Mouse (Mus musculus) forebrain, embryonic 16.5 days (tissue): ENCODE results near the gene Bcap29. TPM values are rescaled to one million over a fixed set of nuclear protein-coding genes. Genes with fewer than 3 reads are reported as not detected.
A peak's percentile ranks its signal among the peaks of the same experiment; 100 is the strongest.

Experiments used
- ATAC-seq: fragments of 200-750 bp; cut with Nextera tagmentation; 2 replicates; pipeline ENCODE4 v1.8.0; 2017; ENCODE audit warnings: mild to moderate bottlenecking, moderate library complexity
- H3K27ac ChIP-seq: fragments of 300-500 bp; sonication (generic); 2 replicates; pipeline ENCODE4 v1.5.1; 2014; ENCODE audit warnings: low read length, control low read depth
- H3K27me3 ChIP-seq: fragments of 300-500 bp; sonication (generic); replicated peaks from 2 replicates; pipeline ENCODE4 v1.6.1; 2014; ENCODE audit warnings: low read length; ENCODE audit not compliant: control insufficient read depth, insufficient read depth
- H3K36me3 ChIP-seq: fragments of 300-500 bp; sonication (generic); 2 replicates; pipeline ENCODE4 v1.6.1; 2014; ENCODE audit not compliant: control insufficient read depth, insufficient read depth
- H3K4me1 ChIP-seq: fragments of 300-500 bp; sonication (generic); replicated peaks from 2 replicates; pipeline ENCODE4 v1.6.1; 2014; ENCODE audit warnings: low read length; ENCODE audit not compliant: control insufficient read depth, insufficient read depth
- H3K4me2 ChIP-seq: fragments of 300-500 bp; sonication (generic); 2 replicates; pipeline ENCODE4 v1.6.1; 2014; ENCODE audit warnings: mild to moderate bottlenecking, low read length, control low read depth
- H3K4me3 ChIP-seq: fragments of 300-500 bp; sonication (generic); replicated peaks from 2 replicates; pipeline ENCODE4 v1.5.1; 2014; ENCODE audit warnings: mild to moderate bottlenecking, low read length, control low read depth
- H3K9ac ChIP-seq: fragments of 300-500 bp; sonication (generic); replicated peaks from 2 replicates; pipeline ENCODE4 v1.6.1; 2014; ENCODE audit warnings: low read depth, low read length, control low read depth
- H3K9me3 ChIP-seq: fragments of 300-500 bp; sonication (generic); 2 replicates; pipeline ENCODE4 v1.6.1; 2016; ENCODE audit warnings: low read length; ENCODE audit not compliant: control insufficient read depth
- WGBS: fragments of 180-500 bp; shearing (Covaris S2); extraction: QIAGEN DNeasy Blood & Tissue Kit; methylation state at CpG from one replicate; pipeline ENCODE4 v1.1.7; 2014; 5-methylcytosine and 5-hydroxymethylcytosine counted together
- polyA plus RNA-seq: library from polyadenylated mRNA; unstranded; fragments of >200 nt; fragmentation: Nextera tagmentation; extraction: Ambion mirVana; gene quantifications from 2 replicates; pipeline ENCODE4 v1.2.1, GENCODE M21; 2015

The Bcap29 gene
- polyA plus RNA-seq, result 29.8 and 30.7 TPM in 2 replicates

DNA sequence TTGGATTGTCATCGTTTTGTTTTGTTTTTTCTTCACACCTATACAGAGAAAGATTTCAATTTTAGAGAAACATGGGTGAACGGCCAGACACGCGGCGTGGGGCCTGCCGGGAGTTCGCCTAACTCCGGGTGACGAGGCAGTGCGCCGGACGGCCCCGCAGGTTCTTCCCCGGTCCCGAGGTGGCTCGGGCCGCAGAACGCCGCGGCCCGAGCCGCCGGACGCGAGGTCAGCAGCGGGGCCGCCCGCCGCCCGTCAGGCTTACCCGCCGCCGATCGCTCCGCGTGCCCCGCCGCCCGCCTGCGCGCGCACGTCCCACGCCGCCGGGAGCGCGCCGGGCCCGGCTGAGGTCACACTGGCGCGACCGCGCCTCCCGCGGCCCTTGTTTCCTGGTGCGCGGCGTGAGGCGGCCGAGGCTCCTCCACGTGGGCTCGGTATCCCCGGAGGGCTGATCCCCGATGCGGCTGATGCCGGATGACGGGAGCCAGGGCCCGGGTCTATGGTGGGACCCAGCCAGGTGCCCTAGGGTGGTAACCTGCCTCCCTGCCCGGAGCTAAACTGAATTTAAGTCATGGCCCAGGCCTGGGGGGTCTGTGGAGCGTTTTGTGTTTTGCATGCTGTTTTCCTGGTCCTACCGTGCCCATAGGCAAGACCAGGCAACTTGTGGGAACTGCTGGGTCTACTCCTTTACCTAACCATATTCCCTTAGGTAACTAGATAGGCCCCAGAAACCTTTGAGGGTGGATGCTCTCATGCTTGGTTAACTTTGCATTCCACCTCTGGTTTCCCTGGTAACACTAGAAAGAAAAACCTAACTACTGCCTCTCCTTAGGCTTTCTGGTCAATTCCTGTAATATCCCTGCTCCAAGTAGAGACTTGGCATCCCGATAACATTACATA, at the start of gene Bcap29:
TSS of gene Bcap29 (minus strand) at position 316 of the 897 bp plus-strand sequence.
- peaks cover 9% of the 10 kb centered on the region for H3K4me1 ChIP-seq
- H3K9me3 ChIP-seq, result no peaks in the 10 kb centered on the region
- no peaks in the 10 kb centered on the region for H3K27me3 ChIP-seq
- WGBS, result 1% methylated on average over 69 of the region's 73 CpGs
- H3K9ac ChIP-seq, result peak within 1 kb of the TSS; percentile 74
- H3K4me2 ChIP-seq, result peak within 1 kb of the TSS; percentile 76
- peak; percentile 84 for ATAC-seq
- H3K4me3 ChIP-seq, result peak within 1 kb of the TSS; percentile 62
- H3K27ac ChIP-seq, result peak within 1 kb of the TSS; percentile 37
- H3K36me3 ChIP-seq, result no peaks in the 10 kb centered on the region

GRCm38 (mm10) chr12:31667187-31667586, 32.7 kb upstream of the Bcap29 start:
- Histone ChIP-seq H3K4me1 (no peaks in the 10 kb centered on the region), H3K4me2 (no peak overlapping the region), H3K4me3 (no peak overlapping the region), H3K27ac (no peak overlapping the region), H3K27me3 (no peaks in the 10 kb centered on the region), H3K9me3 (no peaks in the 10 kb centered on the region), H3K9ac (no peak overlapping the region), H3K36me3 (peaks cover 3% of the 10 kb centered on the region)
- WGBS, result 61% methylated on average over 3 of the region's 3 CpGs
- no peak for ATAC-seq

DNA sequence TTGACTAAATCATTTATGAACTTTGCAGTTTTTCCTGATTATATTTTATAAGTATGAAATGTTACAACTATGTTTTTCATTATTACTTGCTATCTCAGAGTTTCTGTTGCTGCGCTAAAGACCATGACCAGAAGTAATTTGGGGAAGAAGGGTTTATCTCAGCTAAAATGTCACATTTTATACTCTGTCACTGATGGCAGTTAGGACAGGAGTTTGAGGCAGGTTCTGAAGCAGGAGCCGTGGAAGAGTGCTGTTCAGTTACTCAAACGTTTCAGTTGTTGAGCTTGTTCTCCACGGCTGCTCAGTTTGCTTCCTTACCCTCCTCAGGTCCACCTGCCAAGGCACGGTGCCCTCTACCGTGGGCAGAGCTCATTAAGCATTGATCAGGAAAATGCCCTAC, 31.5 kb upstream of the Bcap29 start:
- Histone ChIP-seq H3K27ac (no peak overlapping the region), H3K4me1 (no peaks in the 10 kb centered on the region), H3K9me3 (no peaks in the 10 kb centered on the region), H3K36me3 (peaks cover 3% of the 10 kb centered on the region), H3K9ac (no peak overlapping the region), H3K27me3 (no peaks in the 10 kb centered on the region), H3K4me2 (no peak overlapping the region), H3K4me3 (no peak overlapping the region)
- 67% methylated on average over 6 of the region's 6 CpGs for WGBS
- ATAC-seq, result no peak

DNA sequence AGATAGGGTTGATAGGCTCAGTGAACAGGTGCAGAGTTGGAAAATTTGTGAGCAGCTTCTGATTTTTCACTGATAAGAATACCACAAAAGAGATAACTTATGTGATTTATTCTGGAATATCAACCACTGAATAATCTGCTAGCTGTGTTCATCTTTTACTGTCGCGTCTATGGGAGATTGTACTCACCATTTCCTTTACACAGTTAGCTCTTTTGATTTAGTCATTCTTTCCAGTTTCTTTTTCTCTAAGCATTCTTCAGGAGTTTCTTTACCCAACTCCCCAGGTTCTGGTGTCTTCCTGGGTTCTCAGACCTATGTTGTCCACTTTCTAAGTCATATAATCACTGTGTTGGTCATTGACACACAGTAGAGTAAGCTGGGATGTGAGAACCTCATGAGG, 22.4 kb upstream of the Bcap29 start:
- ATAC-seq, result no peak
- H3K4me2 ChIP-seq, result no peak overlapping the region
- peaks cover 4% of the 10 kb centered on the region for H3K4me1 ChIP-seq
- no peak overlapping the region for H3K4me3 ChIP-seq
- no peak overlapping the region for H3K9ac ChIP-seq
- WGBS, result 93% methylated on average over 2 of the region's 2 CpGs
- no peaks in the 10 kb centered on the region for H3K27me3 ChIP-seq
- H3K9me3 ChIP-seq, result no peaks in the 10 kb centered on the region
- H3K27ac ChIP-seq, result no peak overlapping the region
- no peaks in the 10 kb centered on the region for H3K36me3 ChIP-seq

- peak overlapping the region; percentile 81 for H3K9ac ChIP-seq
- H3K9me3 ChIP-seq, result no peaks in the 10 kb centered on the region
- peak; percentile 61 for ATAC-seq
- peak overlapping the region; percentile 56 for H3K27ac ChIP-seq
- H3K4me1 ChIP-seq, result peaks cover 4% of the 10 kb centered on the region
- no peaks in the 10 kb centered on the region for H3K36me3 ChIP-seq
- H3K27me3 ChIP-seq, result no peaks in the 10 kb centered on the region
- WGBS, result under 1% methylated on average over 29 of the region's 29 CpGs
- H3K4me2 ChIP-seq, result peak overlapping the region; percentile 89
- peak overlapping the region; percentile 83 for H3K4me3 ChIP-seq
Measured at GRCm38 (mm10) chr12:31654965-31655477, 20.6 kb upstream of the Bcap29 start.

DNA sequence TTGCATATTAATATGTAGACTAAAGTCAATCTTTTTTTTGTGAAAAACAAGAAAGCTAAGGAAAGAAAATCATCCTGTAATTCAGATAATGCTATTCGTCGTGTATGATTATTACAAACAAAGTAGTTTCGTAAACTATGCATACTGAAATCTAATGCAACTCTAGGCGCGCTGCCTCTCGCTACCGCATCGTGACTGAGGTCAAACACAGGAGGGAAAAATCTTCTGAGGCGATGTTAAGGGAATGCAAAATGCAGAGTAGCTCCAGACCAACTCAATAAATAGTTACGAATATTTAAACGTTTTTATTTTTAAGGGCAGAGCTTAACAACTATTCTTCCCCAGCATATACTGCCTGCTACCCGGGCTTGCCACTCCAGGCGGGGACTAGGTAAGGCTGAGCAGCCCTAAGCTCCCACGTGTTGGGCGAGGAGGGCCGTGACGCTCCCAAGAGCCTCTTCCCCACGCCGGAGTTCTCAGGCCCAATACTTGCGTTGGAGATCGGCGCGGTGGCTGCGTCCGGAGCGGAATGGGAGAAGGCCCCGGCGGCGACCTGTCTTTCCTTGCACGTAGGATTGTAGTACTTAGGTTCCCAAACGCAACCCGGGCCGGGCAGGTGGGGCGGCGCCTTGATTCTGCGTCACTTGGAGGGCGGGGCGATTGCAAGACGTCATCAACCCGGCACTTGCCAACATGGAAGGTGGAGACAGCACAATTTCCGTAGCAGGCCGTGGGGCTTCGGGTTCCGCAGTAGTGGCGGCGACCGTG, 19.9 kb upstream of the Bcap29 start, which contains the start of the genes Dus4l and Cog5:
TSS of gene Dus4l (minus strand) at position 630 of the 768 bp plus-strand sequence.
TSS of gene Cog5 (plus strand) at position 673 of the 768 bp plus-strand sequence.
- Histone ChIP-seq H3K27me3 (no peaks in the 10 kb centered on the region), H3K9ac (peak within 1 kb of the TSS; percentile 81), H3K27ac (peak within 1 kb of the TSS; percentile 71), H3K4me2 (peak within 1 kb of the TSS; percentile 89), H3K36me3 (no peaks in the 10 kb centered on the region), H3K9me3 (no peaks in the 10 kb centered on the region), H3K4me3 (peak within 1 kb of the TSS; percentile 83), H3K4me1 (peaks cover 4% of the 10 kb centered on the region)
- peak; percentile 97 for ATAC-seq
- WGBS, result under 1% methylated on average over 47 of the region's 47 CpGs

- H3K27ac ChIP-seq, result no peak overlapping the region
- peaks cover 4% of the 10 kb centered on the region for H3K4me1 ChIP-seq
- no peak overlapping the region for H3K4me3 ChIP-seq
- no peaks in the 10 kb centered on the region for H3K27me3 ChIP-seq
- H3K4me2 ChIP-seq, result no peak overlapping the region
- ATAC-seq, result no peak
- H3K9ac ChIP-seq, result no peak overlapping the region
- WGBS, result 74% methylated on average over 5 of the region's 5 CpGs
- H3K36me3 ChIP-seq, result no peaks in the 10 kb centered on the region
- H3K9me3 ChIP-seq, result no peaks in the 10 kb centered on the region
Measured at GRCm38 (mm10) chr12:31653611-31654010, 19.2 kb upstream of the Bcap29 start.

DNA sequence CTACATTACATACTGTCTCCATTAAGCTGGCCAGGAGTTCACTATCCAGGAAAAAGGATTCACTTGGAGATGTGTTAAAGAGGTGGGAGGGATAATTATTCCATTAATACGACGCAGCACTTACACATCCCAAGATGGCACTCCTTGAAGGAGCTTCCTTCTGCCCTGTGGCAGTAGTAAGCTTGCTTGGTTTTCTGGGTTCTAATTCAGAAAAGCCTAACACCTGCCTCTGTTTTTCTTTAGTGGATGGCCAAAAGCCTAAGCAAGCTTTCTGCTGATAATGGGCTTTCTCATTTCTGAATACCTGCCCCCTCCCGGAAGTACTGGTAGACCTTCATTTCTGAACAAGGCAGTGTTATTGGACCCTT, 766 bp upstream of the Bcap29 start:
- Histone ChIP-seq H3K4me3 (no peak overlapping the region), H3K9me3 (no peaks in the 10 kb centered on the region), H3K27me3 (no peaks in the 10 kb centered on the region), H3K4me2 (peak overlapping the region; percentile 76), H3K9ac (no peak overlapping the region), H3K36me3 (no peaks in the 10 kb centered on the region), H3K4me1 (peaks cover 9% of the 10 kb centered on the region), H3K27ac (no peak overlapping the region; the same call in 1 of the 2 replicates)
- WGBS, result 85% methylated on average over 3 of the region's 3 CpGs
- peak; percentile 39; the same call in 1 of the 2 replicates for ATAC-seq

GRCm38 (mm10) chr12:31633970-31634342, 502 bp downstream of the Bcap29 start:
- 8% methylated on average over 13 of the region's 13 CpGs for WGBS
- no peaks in the 10 kb centered on the region for H3K27me3 ChIP-seq
- H3K36me3 ChIP-seq, result no peaks in the 10 kb centered on the region
- peak; percentile 64 for ATAC-seq
- H3K4me1 ChIP-seq, result peaks cover 9% of the 10 kb centered on the region
- peak overlapping the region; percentile 62 for H3K4me3 ChIP-seq
- H3K27ac ChIP-seq, result no peak overlapping the region
- peak overlapping the region; percentile 76 for H3K4me2 ChIP-seq
- peak overlapping the region; percentile 74 for H3K9ac ChIP-seq
- no peaks in the 10 kb centered on the region for H3K9me3 ChIP-seq
